Mouse (Mus musculus) MEL (cell line): Measurements from ENCODE around the gene Commd9. TPM values are rescaled to one million over a fixed set of nuclear protein-coding genes. Genes with fewer than 3 reads are reported as not detected.

Experiments
- DNase-seq: peaks from one replicate; pipeline ENCODE4 v3.0.0; 2011; ENCODE audit warnings: low read depth, low spot score
- H3K27ac ChIP-seq: 2 replicates; pipeline ENCODE4 v1.5.1; 2012; ENCODE audit warnings: low read depth, mild to moderate bottlenecking, control low read depth, low read length, moderate library complexity; ENCODE audit not compliant: control insufficient read depth
- H3K27me3 ChIP-seq, 2 experiments: fragments of 150-350 bp in 1 of 2; sonication (generic) in 1 of 2; 2 replicates each; pipeline ENCODE4 v1.6.1; 2012; ENCODE audit warnings: low read length in 2 of 2, mild to moderate bottlenecking in 2 of 2, improper control_type of control experiment in 1 of 2, moderate library complexity in 1 of 2; ENCODE audit not compliant: insufficient read depth in 2 of 2, control insufficient read depth in 1 of 2
- H3K36me3 ChIP-seq, 2 experiments: 2 replicates each; pipeline ENCODE4 v1.6.1; 2012 to 2014; ENCODE audit warnings: low read length in 2 of 2, improper control_type of control experiment in 1 of 2, inconsistent platforms in 1 of 2, mild to moderate bottlenecking in 1 of 2; ENCODE audit not compliant: insufficient read depth in 2 of 2, control insufficient read depth in 1 of 2
- H3K4me1 ChIP-seq, 2 experiments: fragments of 150-350 bp in 1 of 2; sonication (generic) in 1 of 2; 2 replicates each; pipeline ENCODE4 v1.6.1; 2012; ENCODE audit warnings: low read length in 2 of 2, improper control_type of control experiment in 1 of 2, mild to moderate bottlenecking in 1 of 2; ENCODE audit not compliant: insufficient read depth in 2 of 2, control insufficient read depth in 1 of 2
- H3K4me3 ChIP-seq, 2 experiments: fragments of 150-350 bp in 1 of 2; sonication (generic) in 1 of 2; 2 replicates each; pipeline ENCODE4 v1.5.1; 2012; ENCODE audit warnings: low read depth in 2 of 2, low read length in 2 of 2, mild to moderate bottlenecking in 2 of 2, moderate library complexity in 2 of 2, control low read depth in 1 of 2, improper control_type of control experiment in 1 of 2; ENCODE audit not compliant: control insufficient read depth in 1 of 2, insufficient read depth in 1 of 2
- H3K79me2 ChIP-seq: 2 replicates; pipeline ENCODE4 v1.6.1; 2012; ENCODE audit warnings: mild to moderate bottlenecking, low read length, moderate library complexity; ENCODE audit not compliant: control insufficient read depth, poor library complexity, insufficient read depth
- H3K9ac ChIP-seq: 2 replicates; pipeline ENCODE4 v1.6.1; 2012; ENCODE audit warnings: low read depth, mild to moderate bottlenecking, control low read depth, low read length, moderate library complexity; ENCODE audit not compliant: control insufficient read depth, poor library complexity, severe bottlenecking
- H3K9me3 ChIP-seq: fragments of 150-350 bp; sonication (generic); replicated peaks from 2 replicates; pipeline ENCODE4 v1.6.1; 2012; ENCODE audit warnings: mild to moderate bottlenecking, low read length, improper control_type of control experiment, moderate library complexity; ENCODE audit not compliant: insufficient read depth
- CHD1 ChIP-seq: IDR thresholded peaks from 2 replicates; pipeline ENCODE4 v1.6.1; 2012; ENCODE audit warnings: low read depth, mild to moderate bottlenecking, inconsistent platforms, low read length, improper control_type of control experiment
- EP300 ChIP-seq, 2 experiments: IDR thresholded peaks; 2 replicates each; pipeline ENCODE4 v1.6.1; 2011; ENCODE audit warnings: improper control_type of control experiment in 2 of 2, low read length in 2 of 2, low read depth in 1 of 2, mild to moderate bottlenecking in 1 of 2
- ETS1 ChIP-seq: IDR thresholded peaks from 2 replicates; pipeline ENCODE4 v1.6.1; 2012; ENCODE audit warnings: low read depth, mild to moderate bottlenecking, inconsistent platforms, low read length, improper control_type of control experiment, moderate library complexity
- GABPA ChIP-seq: IDR thresholded peaks from 2 replicates; pipeline ENCODE4 v1.6.1; 2012; ENCODE audit warnings: low read depth, mild to moderate bottlenecking, inconsistent platforms, low read length, improper control_type of control experiment, moderate library complexity
- GATA1 ChIP-seq: IDR thresholded peaks from 2 replicates; pipeline ENCODE4 v1.6.1; 2011; ENCODE audit warnings: low read depth, low read length, improper control_type of control experiment
- JUND ChIP-seq: IDR thresholded peaks from 2 replicates; pipeline ENCODE4 v1.6.1; 2011; ENCODE audit warnings: low read depth, mild to moderate bottlenecking, improper control_type of control experiment, low read length
- MAFK ChIP-seq: IDR thresholded peaks from 2 replicates; pipeline ENCODE4 v1.6.1; 2011; ENCODE audit warnings: low read depth, mild to moderate bottlenecking, low read length, improper control_type of control experiment, borderline replicate concordance
- MAX ChIP-seq: IDR thresholded peaks from 2 replicates; pipeline ENCODE4 v1.6.1; 2011; ENCODE audit warnings: low read length, improper control_type of control experiment
- MAZ ChIP-seq: IDR thresholded peaks from 2 replicates; pipeline ENCODE4 v1.6.1; 2012; ENCODE audit warnings: low read depth, mild to moderate bottlenecking, inconsistent platforms, low read length, improper control_type of control experiment
- MYC ChIP-seq: IDR thresholded peaks from 2 replicates; pipeline ENCODE4 v1.6.1; 2011; ENCODE audit warnings: low read depth, mild to moderate bottlenecking, low read length, improper control_type of control experiment, moderate library complexity
- NRF1 ChIP-seq: IDR thresholded peaks from 2 replicates; pipeline ENCODE4 v1.6.1; 2014; ENCODE audit warnings: low read depth, mild to moderate bottlenecking, inconsistent platforms, low read length, improper control_type of control experiment, moderate library complexity; ENCODE audit not compliant: poor library complexity, insufficient read depth, severe bottlenecking
- POLR2AphosphoS5 ChIP-seq: IDR thresholded peaks from 2 replicates; pipeline ENCODE4 v1.6.1; 2012; ENCODE audit warnings: low read depth, borderline replicate concordance, mild to moderate bottlenecking, inconsistent platforms, low read length, moderate library complexity, mixed read lengths
- RCOR1 ChIP-seq: IDR thresholded peaks from 2 replicates; pipeline ENCODE4 v1.6.1; 2012; ENCODE audit warnings: low read depth, mild to moderate bottlenecking, inconsistent platforms, low read length, improper control_type of control experiment
- TBP ChIP-seq: IDR thresholded peaks from 2 replicates; pipeline ENCODE4 v1.8.0; 2011; ENCODE audit warnings: low read depth, low read length, improper control_type of control experiment
- UBTF ChIP-seq: IDR thresholded peaks from 2 replicates; pipeline ENCODE4 v1.6.1; 2012; ENCODE audit warnings: low read depth, mild to moderate bottlenecking, inconsistent platforms, low read length, improper control_type of control experiment, moderate library complexity, borderline replicate concordance; ENCODE audit not compliant: insufficient read depth
- USF1 ChIP-seq: IDR thresholded peaks from 2 replicates; pipeline ENCODE4 v1.6.1; 2014; ENCODE audit warnings: low read depth, mild to moderate bottlenecking, inconsistent platforms, low read length, improper control_type of control experiment, moderate library complexity
- polyA plus RNA-seq, 2 experiments: library from polyadenylated mRNA; stranded (reverse) in 1 of 2; unstranded in 1 of 2; fragments of >175 nt in 1 of 2; fragments of >200 nt in 1 of 2; gene quantifications; 2 replicates each; pipeline versions ENCODE4 v1.2.1 to v1.2.4; 2012; ENCODE audit warnings: low replicate concordance in 2 of 2, low read depth in 1 of 2; ENCODE audit not compliant: insufficient read length in 2 of 2, insufficient read depth in 1 of 2, missing spikeins in 1 of 2
- total RNA-seq: library from RNA; depleted of rRNA; stranded (reverse); fragments of 300-350 nt; gene quantifications from 2 replicates; pipeline ENCODE4 v1.2.3, GENCODE M21; 2012

The Commd9 gene
- total and polyA plus RNA-seq, 3 experiments, result 57.6 to 62.8 TPM; not detected in 1

GRCm38 (mm10) chr2:101907386-101908022, 21.5 kb downstream of the Commd9 start:
- H3K9me3 ChIP-seq, result no peaks in the 10 kb centered on the region
- no peak overlapping the region for H3K4me3 ChIP-seq
- TF ChIP-seq JUND (no peak), RCOR1 (no peak), NRF1 (no peak), POLR2AphosphoS5 (no peak), GABPA (no peak), CHD1 (no peak), EP300 (IDR thresholded peaks at IDR 0.05; ENCODE audit: low read depth in 1 of 2, low read length in 2 of 2) (no peak)
- TF ChIP-seq, all 39 proteins: peak for 0
- peaks cover 0 to under 1% of the 10 kb centered on the region in 2 experiments; a peak in 1 of 4 replicates for H3K27me3 ChIP-seq
- H3K36me3 ChIP-seq, result no peaks in the 10 kb centered on the region
- no peaks in the 10 kb centered on the region for H3K79me2 ChIP-seq
- no peak overlapping the region for H3K9ac ChIP-seq
- H3K27ac ChIP-seq, result no peak overlapping the region
- 0 out of 4 replicates have a peak, but pooled peaks cover 0 to 4% of the 10 kb centered on the region in 2 experiments for H3K4me1 ChIP-seq
- no peak for DNase-seq

GRCm38 (mm10) chr2:101908773-101909172, 22.7 kb downstream of the Commd9 start:
- no peak for TF ChIP-seq RCOR1
- TF ChIP-seq USF1, result no peak
- no peak for TF ChIP-seq POLR2AphosphoS5
- no peak for TF ChIP-seq NRF1
- TF ChIP-seq UBTF, result no peak
- TF ChIP-seq GABPA, result no peak
- TF ChIP-seq MYC, result no peak
- TF ChIP-seq MAX, result no peak
- TF ChIP-seq JUND, result no peak
- TF ChIP-seq MAZ, result no peak
- peak; percentile 91 for TF ChIP-seq TBP
- TF ChIP-seq GATA1, result peak; percentile 38; the same call in 1 of the 2 replicates
- peak in 1 of 2 experiments; percentile 10; a peak in 2 of 4 replicates for TF ChIP-seq EP300 (IDR thresholded peaks at IDR 0.05; ENCODE audit: low read depth in 1 of 2, low read length in 2 of 2)
- 0 out of 2 replicates have a peak, but pooled peaks have one; percentile 10 for TF ChIP-seq ETS1
- TF ChIP-seq MAFK, result no peak
- no peaks in the 10 kb centered on the region for H3K36me3 ChIP-seq
- no peaks in the 10 kb centered on the region for H3K9me3 ChIP-seq
- H3K79me2 ChIP-seq, result no peaks in the 10 kb centered on the region
- H3K27me3 ChIP-seq, result peaks cover 0 to 2% of the 10 kb centered on the region in 2 experiments; a peak in 1 of 4 replicates
- H3K9ac ChIP-seq, result no peak overlapping the region
- peak; percentile 81 for DNase-seq
- no peak overlapping the region for H3K27ac ChIP-seq
- no peak overlapping the region for H3K4me3 ChIP-seq
- H3K4me1 ChIP-seq, result 0 out of 4 replicates have a peak, but pooled peaks cover 0 to 4% of the 10 kb centered on the region in 2 experiments
